Mouse (Mus musculus) hindbrain, embryonic 16.5 days (tissue): ENCODE data around the gene Mical1. TPM values are rescaled to one million over a fixed set of nuclear protein-coding genes. Genes with fewer than 3 reads are reported as not detected.

Source experiments
- ATAC-seq: fragments of 200-750 bp; cut with Nextera tagmentation; 2 replicates; pipeline ENCODE4 v1.8.0; 2017; ENCODE audit warnings: moderate TSS enrichment, moderate library complexity
- H3K27ac ChIP-seq: fragments of 300-500 bp; sonication (generic); 2 replicates; pipeline ENCODE4 v1.5.1; 2014; ENCODE audit warnings: low read depth, mild to moderate bottlenecking, control low read depth, low read length, moderate library complexity
- H3K27me3 ChIP-seq: fragments of 300-500 bp; sonication (generic); replicated peaks from 2 replicates; pipeline ENCODE4 v1.6.1; 2014; ENCODE audit warnings: low read length; ENCODE audit not compliant: control insufficient read depth, insufficient read depth
- H3K36me3 ChIP-seq: fragments of 300-500 bp; sonication (generic); 2 replicates; pipeline ENCODE4 v1.6.1; 2014; ENCODE audit warnings: mild to moderate bottlenecking, low read length, moderate library complexity, mixed read lengths; ENCODE audit not compliant: control insufficient read depth, insufficient read depth
- H3K4me1 ChIP-seq: fragments of 300-500 bp; sonication (generic); 2 replicates; pipeline ENCODE4 v1.6.1; 2014; ENCODE audit warnings: low read depth, low read length; ENCODE audit not compliant: control insufficient read depth, insufficient read depth
- H3K4me2 ChIP-seq: fragments of 300-500 bp; sonication (generic); 2 replicates; pipeline ENCODE4 v1.6.1; 2014; ENCODE audit warnings: mild to moderate bottlenecking, low read length, control low read depth, moderate library complexity
- H3K4me3 ChIP-seq: fragments of 300-500 bp; sonication (generic); 2 replicates; pipeline ENCODE4 v1.5.1; 2014; ENCODE audit warnings: mild to moderate bottlenecking, low read length, control low read depth, moderate library complexity
- H3K9ac ChIP-seq: fragments of 300-500 bp; sonication (generic); 2 replicates; pipeline ENCODE4 v1.6.1; 2014; ENCODE audit warnings: low read depth, mild to moderate bottlenecking, control low read depth, low read length, moderate library complexity
- H3K9me3 ChIP-seq: fragments of 300-500 bp; sonication (generic); 2 replicates; pipeline ENCODE4 v1.6.1; 2014; ENCODE audit warnings: mild to moderate bottlenecking, low read length, moderate library complexity; ENCODE audit not compliant: control insufficient read depth
- WGBS: fragments of 180-500 bp; shearing (Covaris S2); extraction: QIAGEN DNeasy Blood & Tissue Kit; methylation state at CpG from one replicate; pipeline ENCODE4 v1.1.7; 2014; 5-methylcytosine and 5-hydroxymethylcytosine counted together
- polyA plus RNA-seq: library from polyadenylated mRNA; unstranded; fragments of >200 nt; fragmentation: Nextera tagmentation; extraction: Ambion mirVana; gene quantifications from 2 replicates; pipeline ENCODE4 v1.2.1, GENCODE M21; 2015

Mical1 gene
- polyA plus RNA-seq, 1 experiment from 2014 or later: 25.9 TPM

DNA sequence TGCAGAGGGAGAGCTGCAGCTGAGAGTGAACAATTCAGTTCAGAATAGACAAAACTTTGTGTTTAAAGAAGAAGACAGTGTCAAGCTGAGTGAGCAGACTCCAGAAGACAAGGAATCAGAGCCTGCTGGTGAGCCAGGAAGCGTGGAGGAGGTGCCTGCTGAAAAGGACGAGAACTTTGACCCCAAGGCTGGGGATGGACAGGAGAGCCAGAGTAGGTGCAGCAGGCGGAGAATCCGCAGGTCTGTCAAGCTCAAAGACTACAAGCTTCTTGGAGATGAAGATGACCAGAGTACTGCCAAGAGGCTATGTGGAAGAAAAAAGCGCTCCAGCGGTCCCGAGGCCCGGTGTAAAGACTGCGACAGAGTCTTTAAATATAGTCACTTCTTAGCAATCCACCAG is 24.5 kb upstream of the Mical1 start:
- 93% methylated on average over 9 of the region's 9 CpGs for WGBS
- Histone ChIP-seq H3K4me1 (peaks cover 23% of the 10 kb centered on the region), H3K4me3 (no peak overlapping the region), H3K27ac (no peak overlapping the region), H3K4me2 (no peak overlapping the region), H3K9ac (no peak overlapping the region), H3K27me3 (no peaks in the 10 kb centered on the region), H3K9me3 (no peaks in the 10 kb centered on the region), H3K36me3 (peaks cover 16% of the 10 kb centered on the region)
- no peak for ATAC-seq

GRCm38 (mm10) chr10:41452791-41453190 is 23.3 kb upstream of the Mical1 start:
- no peak overlapping the region for H3K9ac ChIP-seq
- no peaks in the 10 kb centered on the region for H3K27me3 ChIP-seq
- WGBS: 93% methylated on average over 3 of the region's 3 CpGs

GRCm38 (mm10) chr10:41459990-41460389 is 16.1 kb upstream of the Mical1 start:
- ATAC-seq: no peak
- 76% methylated on average over 4 of the region's 4 CpGs for WGBS
- no peaks in the 10 kb centered on the region for H3K27me3 ChIP-seq
- no peaks in the 10 kb centered on the region for H3K4me1 ChIP-seq
- no peaks in the 10 kb centered on the region for H3K9me3 ChIP-seq
- peaks cover 15% of the 10 kb centered on the region for H3K36me3 ChIP-seq
- no peak overlapping the region for H3K9ac ChIP-seq
- H3K27ac ChIP-seq: no peak overlapping the region; the same call in 1 of the 2 replicates
- H3K4me2 ChIP-seq: no peak overlapping the region
- H3K4me3 ChIP-seq: no peak overlapping the region

More at GRCm38 (mm10) chr10:41452791-41453190, 23.3 kb upstream of the Mical1 start:
- no peaks in the 10 kb centered on the region for H3K9me3 ChIP-seq
- H3K4me2 ChIP-seq: no peak overlapping the region
- no peak for ATAC-seq
- no peak overlapping the region for H3K27ac ChIP-seq
- H3K4me3 ChIP-seq: no peak overlapping the region
- H3K4me1 ChIP-seq: peaks cover 23% of the 10 kb centered on the region
- peaks cover 16% of the 10 kb centered on the region for H3K36me3 ChIP-seq

GRCm38 (mm10) chr10:41460501-41460900 is 15.6 kb upstream of the Mical1 start:
- H3K36me3 ChIP-seq: peaks cover 17% of the 10 kb centered on the region
- no peak for ATAC-seq
- no peaks in the 10 kb centered on the region for H3K27me3 ChIP-seq
- no peaks in the 10 kb centered on the region for H3K9me3 ChIP-seq
- H3K9ac ChIP-seq: no peak overlapping the region
- no peaks in the 10 kb centered on the region for H3K4me1 ChIP-seq
- H3K27ac ChIP-seq: no peak overlapping the region
- no peak overlapping the region for H3K4me3 ChIP-seq
- no peak overlapping the region for H3K4me2 ChIP-seq
- WGBS: 28% methylated on average over 2 of the region's 2 CpGs

DNA sequence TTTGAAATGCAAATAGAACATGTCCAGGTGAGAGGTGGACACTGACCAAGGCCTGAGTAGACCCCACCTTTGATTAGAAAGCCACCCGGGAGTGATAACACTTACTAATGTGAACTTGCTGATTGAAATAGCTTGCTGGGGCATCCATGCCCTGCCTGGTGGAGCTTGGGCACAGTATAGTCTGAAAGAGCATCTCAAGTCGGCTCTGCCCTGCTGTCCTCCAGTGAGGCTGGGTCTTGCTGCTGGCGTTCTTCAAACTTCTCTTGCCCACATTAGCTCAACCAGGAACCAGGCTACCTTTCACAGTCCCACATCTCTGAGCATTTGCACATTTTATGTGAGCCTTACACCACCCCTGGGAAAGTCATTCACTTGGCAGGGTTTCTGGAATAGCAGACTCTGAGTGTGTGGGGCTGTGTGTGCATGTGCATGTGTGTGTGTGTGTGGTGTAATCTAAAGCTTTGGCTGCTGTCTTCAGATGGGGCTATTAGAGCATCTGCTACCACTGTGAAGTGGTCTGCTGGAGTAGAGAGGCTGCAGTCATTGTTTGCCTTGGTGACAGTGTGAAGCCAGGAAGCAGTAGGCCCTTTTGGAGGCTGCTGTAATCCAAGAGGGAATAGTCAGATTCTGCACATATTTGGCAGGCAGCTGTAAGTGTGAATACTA is 14.9 kb upstream of the Mical1 start:
- peak; percentile 32; the same call in 1 of the 2 replicates for ATAC-seq
- Histone ChIP-seq H3K9ac (0 out of 2 replicates have a peak overlapping the region, but pooled peaks have one; percentile 9), H3K27me3 (no peaks in the 10 kb centered on the region), H3K9me3 (no peaks in the 10 kb centered on the region), H3K4me1 (no peaks in the 10 kb centered on the region), H3K36me3 (peaks cover 12% of the 10 kb centered on the region), H3K4me3 (no peak overlapping the region), H3K4me2 (no peak overlapping the region), H3K27ac (no peak overlapping the region)
- 84% methylated on average over 3 of the region's 3 CpGs for whole genome bisulfite sequencing

GRCm38 (mm10) chr10:41464401-41464955 is 11.6 kb upstream of the Mical1 start:
- Histone ChIP-seq H3K4me2 (no peak overlapping the region), H3K27me3 (no peaks in the 10 kb centered on the region), H3K9ac (no peak overlapping the region), H3K36me3 (peaks cover 7% of the 10 kb centered on the region; the same call in 1 of the 2 replicates), H3K4me3 (no peak overlapping the region), H3K4me1 (no peaks in the 10 kb centered on the region), H3K9me3 (no peaks in the 10 kb centered on the region), H3K27ac (peak overlapping the region; percentile 47)
- WGBS: 30% methylated on average over 15 of the region's 15 CpGs
- ATAC-seq: peak; percentile 79

GRCm38 (mm10) chr10:41467325-41467724 is 8.8 kb upstream of the Mical1 start:
- no peak for ATAC-seq
- H3K36me3 ChIP-seq: peaks cover 7% of the 10 kb centered on the region; the same call in 1 of the 2 replicates
- H3K27me3 ChIP-seq: no peaks in the 10 kb centered on the region
- H3K27ac ChIP-seq: no peak overlapping the region
- WGBS: 27% methylated on average over 6 of the region's 6 CpGs
- no peak overlapping the region for H3K4me2 ChIP-seq
- no peak overlapping the region for H3K4me3 ChIP-seq
- H3K4me1 ChIP-seq: no peaks in the 10 kb centered on the region
- no peaks in the 10 kb centered on the region for H3K9me3 ChIP-seq
- no peak overlapping the region for H3K9ac ChIP-seq

DNA sequence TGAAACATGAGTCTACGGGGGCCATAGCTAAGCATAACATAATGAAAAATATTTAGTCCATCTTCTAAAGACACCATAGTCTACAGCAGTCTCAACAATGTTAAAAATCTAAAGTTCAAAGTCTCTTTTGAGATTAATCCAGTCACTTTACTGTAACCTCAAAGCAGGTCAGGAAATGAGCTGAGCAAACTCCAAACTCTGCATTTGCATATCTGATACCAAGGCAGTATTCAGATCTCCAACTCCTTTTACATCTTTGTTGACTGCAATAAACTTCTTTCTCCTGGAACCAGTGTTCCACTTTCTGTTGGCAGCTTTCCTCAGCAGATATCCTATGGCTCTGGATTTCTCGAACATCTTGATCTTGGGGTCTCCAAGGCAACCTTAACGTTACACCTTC is 5.4 kb upstream of the Mical1 start:
- H3K4me2 ChIP-seq: no peak overlapping the region
- no peaks in the 10 kb centered on the region for H3K27me3 ChIP-seq
- no peaks in the 10 kb centered on the region for H3K9me3 ChIP-seq
- H3K36me3 ChIP-seq: no peaks in the 10 kb centered on the region
- ATAC-seq: no peak
- no peak overlapping the region for H3K4me3 ChIP-seq
- WGBS: 86% methylated on average over 3 of the region's 3 CpGs
- no peak overlapping the region for H3K9ac ChIP-seq
- H3K4me1 ChIP-seq: peaks cover under 1% of the 10 kb centered on the region
- H3K27ac ChIP-seq: no peak overlapping the region

- no peak overlapping the region for H3K9ac ChIP-seq
- no peaks in the 10 kb centered on the region for H3K9me3 ChIP-seq
- no peak overlapping the region for H3K27ac ChIP-seq
- H3K27me3 ChIP-seq: no peaks in the 10 kb centered on the region
- no peaks in the 10 kb centered on the region for H3K36me3 ChIP-seq
- no peak for ATAC-seq
- H3K4me1 ChIP-seq: peaks cover 19% of the 10 kb centered on the region
- no peak overlapping the region for H3K4me2 ChIP-seq
- H3K4me3 ChIP-seq: no peak overlapping the region
Observed at GRCm38 (mm10) chr10:41472534-41472933, 3.6 kb upstream of the Mical1 start.
